Mouse (Mus musculus): Measurements from ENCODE around the gene Slc8b1. TPM values are rescaled to one million over a fixed set of nuclear protein-coding genes. Genes with fewer than 3 reads are reported as not detected.

Slc8b1 gene
- polyA plus RNA-seq (2012; rRNA removed): 14.6 and 16.4 TPM in 2 replicates

DNA sequence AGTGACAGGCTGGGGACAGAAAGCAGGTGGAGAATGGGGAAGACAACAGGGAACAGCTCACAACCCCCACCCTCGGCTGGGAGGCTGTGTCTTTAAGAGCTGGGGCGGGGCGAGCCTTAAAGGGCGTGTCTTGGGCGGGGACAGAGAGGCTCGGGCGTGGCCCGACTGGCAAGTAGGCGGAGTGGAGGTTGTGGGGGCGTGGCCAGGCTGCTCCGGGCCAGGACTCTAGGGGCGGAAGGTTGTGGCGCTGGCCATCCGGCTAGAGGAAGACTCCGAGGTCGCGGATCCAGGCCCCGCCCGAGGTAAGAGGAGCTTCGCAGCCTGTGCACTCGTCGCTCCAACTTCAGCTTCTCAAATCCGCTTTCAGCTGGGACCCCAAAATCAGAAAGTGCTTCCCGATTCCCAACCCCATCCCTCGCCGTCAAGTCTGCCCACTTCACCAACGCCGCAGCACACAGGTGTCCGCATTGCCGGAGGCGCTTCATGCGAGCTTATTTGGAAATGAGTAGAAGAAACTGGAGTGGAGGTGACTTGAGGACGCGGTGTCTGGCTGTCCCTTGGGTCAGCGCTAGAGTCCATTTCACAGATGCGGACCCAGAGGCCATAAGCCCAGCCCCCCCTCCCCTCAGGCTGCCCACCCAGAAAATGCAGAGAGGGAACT lies at the start of gene Slc8b1:
Gene Slc8b1, plus strand, starts transcription at position 187 of the 661 bp plus-strand sequence.

DNA sequence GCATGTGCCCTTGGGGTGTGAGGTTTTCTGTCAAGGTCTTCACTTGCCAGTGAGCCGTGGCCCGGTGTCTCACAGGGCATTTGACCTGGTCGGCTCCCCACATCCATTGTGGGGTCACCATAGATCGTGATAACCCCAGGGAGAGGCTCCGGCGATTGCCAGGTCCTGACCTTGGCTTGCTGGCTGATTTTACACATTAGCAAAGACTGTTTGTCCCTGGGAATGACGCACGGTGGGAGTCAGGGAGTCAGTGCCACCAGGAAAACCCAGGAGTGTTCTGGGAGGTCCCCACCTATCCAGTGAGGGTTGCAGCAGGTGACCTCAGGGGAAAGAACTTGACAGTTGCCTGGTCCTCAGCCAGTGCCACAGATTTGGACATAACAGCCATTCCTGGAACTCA lies 38.2 kb upstream of the Slc8b1 start, which contains the start of gene Sdsl:
Gene Sdsl, minus strand, starts transcription at position 41 of the 400 bp plus-strand sequence.

DNA sequence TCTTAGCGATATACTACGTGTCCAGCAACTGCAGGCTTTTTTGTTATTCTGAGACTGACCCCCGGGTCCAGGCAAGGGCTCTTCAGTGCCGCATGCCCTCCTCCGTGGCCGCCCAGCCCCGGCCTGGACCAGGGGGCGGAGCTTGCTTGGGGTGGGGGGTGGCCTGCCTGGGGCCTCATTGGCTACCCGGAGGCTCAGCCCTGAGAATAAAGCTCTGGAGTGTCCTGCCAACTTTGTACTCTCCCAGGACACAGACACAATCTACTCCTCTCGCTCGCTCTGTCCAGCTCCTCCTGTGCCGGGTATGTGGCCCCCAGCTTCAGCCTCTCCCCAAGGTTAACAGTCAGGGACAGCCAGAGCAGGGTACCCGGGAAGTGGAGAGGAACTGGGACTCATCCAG lies 34.7 kb upstream of the Slc8b1 start, which contains the start of gene Sds:
Gene Sds, plus strand, starts transcription at position 231 of the 400 bp plus-strand sequence.

DNA sequence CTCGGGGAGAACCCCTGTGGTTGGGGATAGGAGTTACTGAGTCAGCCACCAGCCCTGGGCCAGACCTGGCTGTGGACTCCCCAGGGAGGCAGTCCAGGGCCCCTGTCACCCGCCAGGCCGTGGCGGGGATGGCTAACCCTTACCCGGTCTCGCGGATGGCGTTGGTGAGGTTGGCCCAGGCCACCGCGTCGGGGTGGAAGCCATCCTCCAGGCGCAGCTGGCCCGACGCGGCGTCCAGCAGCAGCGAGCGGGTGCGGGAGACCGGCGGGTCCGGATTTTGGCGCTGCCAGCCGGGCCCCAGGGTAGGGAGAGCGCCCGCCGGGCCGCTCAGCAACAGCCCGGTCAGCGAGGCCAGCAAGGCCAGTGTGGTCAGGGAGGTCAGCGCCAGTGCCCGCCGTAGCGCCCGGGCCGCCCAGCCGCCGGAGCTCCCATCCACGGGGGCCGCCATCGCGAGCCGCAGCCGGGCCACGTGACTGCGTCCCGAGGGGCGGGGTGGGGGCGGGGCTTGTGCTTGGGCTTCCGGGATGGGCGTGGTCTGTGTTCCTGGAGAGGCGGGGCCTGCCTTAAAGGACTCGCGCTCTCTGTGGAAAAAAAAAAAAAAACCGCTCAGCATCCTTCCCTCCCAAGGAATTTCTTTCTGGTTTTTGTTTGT lies 7.7 kb upstream of the Slc8b1 start, which contains the start of gene Plbd2:
Gene Plbd2, minus strand, starts transcription at position 482 of the 652 bp plus-strand sequence.

Other genes with a start within 250 kb of the Slc8b1 start
- not detected in 2 replicates for gene Lhx5, start 79.5 kb upstream of the Slc8b1 start, polyA plus RNA-seq (2012; rRNA removed)
- 7.2 and 8.4 TPM in 2 replicates for gene Sdsl, start 38.4 kb upstream of the Slc8b1 start, polyA plus RNA-seq (2012; rRNA removed)
- 6.9 and 8.2 TPM in 2 replicates for gene Sds, start 34.6 kb upstream of the Slc8b1 start, polyA plus RNA-seq (2012; rRNA removed)
- gene Plbd2, start 7.5 kb upstream of the Slc8b1 start, polyA plus RNA-seq (2012; rRNA removed): 6.3 and 7.4 TPM in 2 replicates
- gene Tpcn1, start 77.5 kb downstream of the Slc8b1 start, polyA plus RNA-seq (2012; rRNA removed): 16.8 and 21.7 TPM in 2 replicates
- gene Iqcd, start 77.8 kb downstream of the Slc8b1 start, polyA plus RNA-seq (2012; rRNA removed): 1.6 and 2.4 TPM in 2 replicates
- gene Rita1, start 101.4 kb downstream of the Slc8b1 start, polyA plus RNA-seq (2012; rRNA removed): 6.0 and 6.9 TPM in 2 replicates
- gene Ddx54, start 101.6 kb downstream of the Slc8b1 start, polyA plus RNA-seq (2012; rRNA removed): 13.7 and 14.9 TPM in 2 replicates
- gene Cfap73, start 123.1 kb downstream of the Slc8b1 start, polyA plus RNA-seq (2012; rRNA removed): not detected in 2 replicates
- gene Rasal1, start 137.6 kb downstream of the Slc8b1 start, polyA plus RNA-seq (2012; rRNA removed): 0.22 and 0.29 TPM in 2 replicates
- gene Dtx1, start 200.8 kb downstream of the Slc8b1 start, polyA plus RNA-seq (2012; rRNA removed): 0.13 and 0.15 TPM in 2 replicates
- 10.7 and 11.6 TPM in 2 replicates for gene Oas2, start 238.7 kb downstream of the Slc8b1 start, polyA plus RNA-seq (2012; rRNA removed)

All from liver, embryonic 18 days (tissue).